Mouse (Mus musculus) ES-Bruce4 (cell line): ENCODE results near the gene Guca2a.

ENCODE experiments used
- CTCF ChIP-seq: IDR thresholded peaks from one replicate; pipeline ENCODE4 v1.8.1; 2011; ENCODE audit warnings: low read depth, low read length
- EP300 ChIP-seq: IDR thresholded peaks from 2 replicates; pipeline ENCODE4 v1.6.1; 2011; ENCODE audit warnings: low read depth, low read length; ENCODE audit not compliant: insufficient read depth
- POLR2A ChIP-seq: IDR thresholded peaks from one replicate; pipeline ENCODE4 v1.8.1; 2011; ENCODE audit warnings: low read length; ENCODE audit not compliant: insufficient read depth

DNA sequence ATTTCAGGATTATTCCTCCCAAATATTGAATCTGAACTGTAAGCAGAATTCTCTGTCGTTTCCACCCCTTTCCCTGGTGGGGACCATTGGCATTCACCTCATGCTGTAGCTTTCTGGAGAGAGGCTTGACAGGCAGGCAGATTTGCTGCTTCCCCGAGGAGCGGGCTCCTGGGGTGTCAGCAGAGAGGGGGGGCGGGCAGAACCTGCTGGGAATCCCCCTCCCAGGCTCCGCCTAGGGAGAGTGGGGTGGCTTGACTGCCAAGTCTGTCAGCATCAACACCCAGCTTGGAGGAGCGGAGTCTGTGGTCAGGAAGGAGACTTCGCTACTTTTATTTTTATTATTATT is 32.7 kb downstream of the Guca2a start:
- TF ChIP-seq CTCF (no peak), POLR2A (no peak), EP300 (no peak)
